Mouse (Mus musculus): ENCODE measurements around the gene Cfap100.

DNA sequence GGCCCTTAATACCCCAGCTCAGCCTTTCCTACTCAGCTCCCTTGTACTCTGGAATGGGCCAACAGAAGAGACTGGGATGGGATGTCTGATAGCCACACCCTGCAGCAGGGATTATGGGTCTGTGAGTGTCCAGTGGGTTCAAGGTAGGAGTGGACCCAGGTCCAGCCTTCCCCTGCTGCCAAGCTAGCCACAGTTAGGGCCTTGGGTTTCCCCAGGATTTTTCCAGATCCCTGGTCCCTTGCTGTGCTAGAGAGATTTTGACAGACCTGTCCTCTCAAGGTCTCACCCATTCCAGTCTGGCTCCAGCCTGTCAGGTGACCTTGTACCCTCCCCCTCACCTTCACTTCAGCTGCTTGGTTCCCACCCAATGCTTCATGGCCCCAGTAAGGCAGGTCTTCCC is 20.0 kb downstream of the Cfap100 start:
- no peak for TF ChIP-seq ZNF384 (IDR thresholded peaks at IDR 0.05; ENCODE audit: low read depth, low read length)
- no peak for TF ChIP-seq MAFK (IDR thresholded peaks at IDR 0.05; ENCODE audit: insufficient read depth, low read depth, low read length)
- TF ChIP-seq CHD2 (IDR thresholded peaks at IDR 0.05; ENCODE audit: low read depth, low read length), result no peak

Data from ES-E14 (cell line).